Mouse (Mus musculus) urinary bladder, postnatal 10 days (tissue): ENCODE results near the gene Ntn3.

Experiments used
- DNase-seq: peaks from one replicate; pipeline ENCODE4 v3.0.0; 2022; ENCODE audit warnings: low spot score

Ntn3 gene

DNA sequence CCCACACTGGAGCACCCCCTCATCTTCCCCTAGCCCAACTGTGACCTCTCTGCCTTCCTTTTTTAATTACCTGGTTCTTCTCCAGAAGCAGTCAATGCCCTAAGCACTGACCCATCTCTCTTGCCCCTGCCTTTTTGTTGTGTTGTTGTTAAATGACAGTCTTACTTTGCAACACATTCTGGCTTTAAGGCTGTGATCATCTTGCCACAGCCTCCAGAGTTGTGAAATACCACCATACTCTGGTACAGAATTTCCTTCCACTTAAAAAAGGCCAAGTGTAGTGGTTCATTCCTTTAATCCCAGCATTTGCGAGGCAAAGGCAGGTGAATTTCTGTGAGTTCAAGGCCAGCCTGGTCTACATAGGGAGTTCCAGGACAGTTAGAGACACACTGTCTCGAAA, 18.4 kb downstream of the Ntn3 start:
- DNase-seq, result no peak

- no peak for DNase-seq
Measured at GRCm38 (mm10) chr17:24174259-24174658, 35.1 kb downstream of the Ntn3 start.

- DNase-seq, result no peak
Measured at GRCm38 (mm10) chr17:24173423-24173822, 35.9 kb downstream of the Ntn3 start.

DNA sequence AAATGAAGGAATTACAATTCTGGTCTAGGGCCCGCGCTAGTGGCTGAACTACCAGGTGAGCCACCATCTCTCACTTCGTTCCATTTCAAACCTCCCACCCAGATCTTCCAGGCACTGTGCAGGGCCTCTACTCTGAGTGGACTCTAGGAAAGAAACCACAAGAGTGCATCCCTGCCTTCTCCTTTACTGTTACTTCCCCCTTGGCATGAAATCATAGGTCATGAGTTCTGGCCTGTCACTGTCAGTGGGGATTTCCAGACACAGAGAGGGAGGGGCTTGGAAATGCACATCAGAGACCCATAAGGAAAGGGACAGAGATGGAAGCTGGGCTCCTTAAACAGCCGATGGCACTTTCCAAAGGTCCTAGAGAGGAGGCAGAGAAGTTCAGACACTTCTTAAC, 37.6 kb downstream of the Ntn3 start:
- no peak for DNase-seq

DNA sequence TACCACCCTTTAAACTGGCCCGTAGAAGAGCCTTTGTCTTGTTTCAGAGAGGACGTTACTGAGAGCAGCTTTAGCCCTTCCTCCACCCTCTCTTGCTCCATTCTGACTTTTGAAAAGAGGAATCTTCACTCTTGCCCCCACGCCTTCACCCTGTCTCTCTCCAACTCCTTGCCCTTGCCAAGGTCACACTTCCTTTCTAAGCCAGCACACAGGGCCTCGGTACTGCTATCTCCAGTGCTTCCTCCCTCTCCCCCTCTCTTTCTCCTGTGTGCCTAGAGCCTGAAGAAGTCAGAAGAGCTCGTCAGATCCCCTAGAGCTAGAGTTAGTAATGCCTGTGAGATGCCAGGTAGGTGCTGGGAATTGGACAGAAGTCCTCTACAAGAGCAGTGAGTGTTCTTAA, 38.6 kb downstream of the Ntn3 start:
- DNase-seq, result no peak

DNA sequence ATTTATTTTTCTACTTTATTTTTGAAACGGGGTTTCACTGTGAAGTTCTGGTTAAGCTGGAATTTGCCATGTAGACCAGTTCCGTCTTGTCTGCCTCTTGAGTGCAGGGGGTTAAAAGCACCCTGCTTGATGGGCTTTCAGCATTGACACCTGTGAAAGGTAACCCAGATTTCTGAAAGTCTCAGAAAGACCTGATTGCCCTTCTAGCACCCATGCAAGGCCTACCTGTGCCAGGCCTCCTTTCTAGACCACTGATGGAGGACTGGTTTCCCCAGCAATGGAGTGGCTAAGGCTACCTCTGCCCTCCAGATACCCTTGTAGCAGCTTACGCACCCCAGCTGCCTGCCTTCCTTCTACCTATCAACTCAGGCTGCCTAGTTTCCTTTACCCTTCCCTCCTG, 39.2 kb downstream of the Ntn3 start:
- no peak for DNase-seq

DNA sequence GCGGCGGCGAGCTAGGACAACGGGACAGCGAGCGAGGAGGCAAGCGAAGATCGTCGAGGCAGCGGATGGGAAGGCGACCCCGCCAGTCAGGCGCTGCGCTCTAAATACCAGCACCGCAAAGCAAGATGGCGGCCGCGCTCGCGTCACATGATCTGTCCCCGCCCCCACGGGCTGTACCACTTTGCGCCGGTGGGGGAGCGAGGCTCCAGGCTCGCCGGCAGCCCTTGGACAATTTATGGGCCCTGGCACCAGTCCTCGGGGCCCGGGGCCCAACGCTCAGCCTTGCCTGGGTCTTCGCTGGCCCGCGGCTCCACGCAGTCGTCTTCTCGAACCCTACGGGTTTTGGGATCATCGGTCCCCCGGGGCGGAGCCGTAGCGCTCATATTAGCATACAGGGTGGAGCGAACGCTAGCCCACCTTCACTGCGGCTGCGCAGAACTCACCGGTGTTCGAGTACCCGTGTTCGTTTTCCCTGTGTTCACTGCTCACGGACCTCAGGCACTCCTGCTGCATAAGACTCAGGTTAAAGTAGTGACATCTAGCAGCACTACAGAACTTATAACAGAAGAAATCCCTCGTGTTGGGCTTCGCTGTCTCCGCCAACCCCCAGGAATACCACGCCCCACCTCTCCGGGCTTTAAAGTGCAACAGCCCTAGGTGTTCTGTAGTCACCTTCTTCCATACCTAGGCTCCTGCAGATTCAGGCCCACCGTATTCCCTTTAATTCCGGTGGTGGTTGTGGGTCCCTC, 39.8 kb downstream of the Ntn3 start, which contains the start of gene Atp6v0c:
Gene Atp6v0c (minus strand): TSS at position 386 of the 749 bp plus-strand sequence.
- DNase-seq, result peak; percentile 81

GRCm38 (mm10) chr17:24168590-24169277, 40.6 kb downstream of the Ntn3 start:
- DNase-seq, result no peak

DNA sequence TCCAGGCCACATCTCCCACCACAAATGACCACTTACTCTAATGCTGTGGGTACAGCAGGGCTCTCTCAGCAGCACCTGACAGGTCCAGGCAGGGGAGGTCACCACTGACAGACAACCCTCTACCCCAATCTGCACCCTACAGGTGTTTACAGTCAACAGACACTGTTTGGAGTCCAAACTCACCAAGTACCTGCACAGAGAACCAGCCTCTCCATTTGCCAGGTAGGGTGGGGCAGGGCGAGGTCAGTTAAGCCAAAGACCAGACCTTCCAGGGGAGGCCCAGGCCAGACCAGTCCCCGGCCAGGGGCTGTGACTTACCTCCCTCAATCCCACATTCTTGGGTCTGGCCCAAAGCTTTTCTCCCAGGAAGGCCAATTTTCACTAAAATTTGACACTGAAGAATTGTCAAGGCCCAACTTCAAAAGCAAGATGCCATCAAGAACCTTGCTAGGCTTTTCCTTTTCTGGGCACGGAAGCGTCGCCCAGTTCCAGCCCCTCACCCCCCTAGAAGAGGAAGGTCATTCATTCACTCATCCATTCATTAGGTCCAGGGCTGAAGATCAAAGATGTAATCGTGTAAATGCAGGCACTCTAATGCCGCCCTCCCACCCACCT, 41.3 kb downstream of the Ntn3 start:
- no peak for DNase-seq

GRCm38 (mm10) chr17:24167120-24167519, 42.2 kb downstream of the Ntn3 start:
- no peak for DNase-seq

DNA sequence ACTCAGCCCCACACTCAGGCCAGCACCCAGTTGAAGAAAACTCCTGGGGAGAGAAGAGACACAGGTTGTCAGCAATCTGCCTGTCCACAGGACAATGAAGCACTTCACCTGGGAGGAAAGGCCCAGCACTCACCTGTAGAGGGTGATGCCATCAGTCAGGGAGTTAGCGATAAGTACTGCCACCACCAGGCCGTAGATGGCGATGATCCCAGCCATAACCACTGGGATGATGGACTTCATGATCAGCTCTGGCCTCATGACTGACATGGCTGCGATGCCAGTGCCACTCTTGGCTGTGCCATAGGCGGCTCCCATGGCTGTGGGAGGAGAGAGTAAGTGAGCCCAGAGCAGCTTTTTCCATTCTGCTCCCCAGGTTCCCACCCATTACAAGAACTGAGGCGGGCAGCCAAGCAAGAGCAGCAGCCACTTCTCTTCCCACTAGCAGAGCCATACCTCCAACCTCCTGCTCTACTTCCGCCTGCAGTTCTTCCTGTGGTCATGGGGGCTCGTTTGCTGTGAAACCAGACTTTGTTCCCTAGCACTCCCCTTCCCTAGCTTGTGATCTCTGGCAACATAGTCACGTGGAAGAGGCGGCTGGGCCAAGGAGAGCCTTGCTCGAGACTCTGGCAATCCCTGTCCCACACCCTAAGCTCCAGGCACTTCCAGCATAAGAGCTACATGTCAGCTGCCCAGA, 44.6 kb downstream of the Ntn3 start:
- DNase-seq, result no peak

DNA sequence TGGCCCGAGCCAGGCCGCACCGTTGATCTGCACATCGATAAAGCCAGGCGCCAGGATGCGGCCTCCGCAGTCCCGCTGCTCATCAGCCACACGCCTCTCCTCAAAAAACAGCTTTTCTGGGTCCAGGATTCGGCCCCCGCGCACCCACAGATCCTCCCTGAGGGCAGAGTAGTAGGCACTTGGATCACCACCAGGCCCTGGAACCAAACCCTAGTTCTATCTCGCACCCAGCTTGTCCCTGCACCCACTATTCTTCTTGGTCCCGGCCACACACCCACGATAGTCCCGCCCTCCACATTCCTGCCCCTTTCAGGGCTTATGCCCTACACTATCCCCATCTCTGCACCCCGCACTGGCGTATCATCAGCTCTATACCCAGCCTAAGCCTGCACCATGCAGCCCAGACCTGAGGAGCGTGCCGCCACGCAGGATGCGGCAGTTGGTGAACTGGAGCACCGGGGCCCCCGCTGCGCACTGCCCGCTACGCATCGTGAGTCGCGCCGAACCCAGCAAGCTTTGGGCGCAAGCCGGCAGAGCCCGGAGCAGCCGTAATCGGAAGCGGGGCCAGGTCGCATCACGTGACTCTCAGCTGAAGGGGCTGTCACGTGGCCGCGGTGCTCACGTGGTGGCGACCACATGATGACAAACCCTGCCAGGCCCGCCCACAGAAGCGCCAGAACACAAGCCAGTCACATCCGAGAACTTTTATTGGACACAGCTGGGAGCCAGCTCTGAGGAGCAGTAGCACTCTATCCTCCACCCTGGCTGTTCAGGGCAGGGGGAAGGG, 46.0 kb downstream of the Ntn3 start, which contains the start of gene Amdhd2:
Gene Amdhd2 (minus strand): TSS at position 591 of the 787 bp plus-strand sequence.
- DNase-seq, result peak; percentile 94

GRCm38 (mm10) chr17:24162584-24163175, 46.7 kb downstream of the Ntn3 start:
- DNase-seq, result no peak

DNA sequence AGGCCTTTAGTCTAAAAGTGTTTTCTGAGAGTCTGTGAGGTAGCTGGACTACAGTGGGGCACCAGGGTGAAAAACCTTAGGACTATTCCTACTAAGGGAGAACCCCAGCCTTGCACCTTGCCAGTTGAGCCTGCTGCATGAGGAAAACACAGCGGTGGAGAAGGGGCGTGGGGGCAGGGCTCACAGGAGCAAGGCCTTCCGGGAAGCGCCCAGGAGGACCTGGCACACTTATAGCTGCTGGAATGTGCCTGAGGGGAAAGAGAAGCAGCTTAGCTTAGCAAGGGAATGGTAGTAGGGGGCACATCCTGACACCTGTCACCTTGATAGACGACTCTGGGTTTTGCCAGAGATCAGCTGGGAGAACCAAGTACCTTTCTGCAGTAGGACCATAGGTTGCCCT, 47.9 kb downstream of the Ntn3 start:
- DNase-seq, result no peak

DNA sequence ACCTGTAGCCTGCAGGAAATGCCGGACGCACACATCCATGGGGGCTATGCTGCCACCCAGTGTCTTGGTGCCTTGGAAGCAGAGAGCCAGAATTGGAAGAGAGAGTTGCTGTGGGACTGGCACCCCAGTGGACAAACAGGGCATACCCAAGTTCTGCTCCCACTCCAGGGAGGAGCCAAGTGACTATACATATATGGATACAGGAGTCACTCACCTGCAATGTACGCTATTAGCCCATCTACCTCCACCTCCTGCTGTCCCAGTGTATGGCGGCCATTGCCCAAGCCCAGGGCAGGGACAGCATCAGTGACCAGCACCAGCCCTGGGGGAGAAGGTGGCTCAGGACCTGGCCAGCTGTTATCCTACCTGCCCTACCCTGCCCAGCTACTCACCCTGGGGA, 51.8 kb downstream of the Ntn3 start:
- DNase-seq, result no peak

- no peak for DNase-seq
Measured at GRCm38 (mm10) chr17:24157121-24157520, 52.2 kb downstream of the Ntn3 start.

DNA sequence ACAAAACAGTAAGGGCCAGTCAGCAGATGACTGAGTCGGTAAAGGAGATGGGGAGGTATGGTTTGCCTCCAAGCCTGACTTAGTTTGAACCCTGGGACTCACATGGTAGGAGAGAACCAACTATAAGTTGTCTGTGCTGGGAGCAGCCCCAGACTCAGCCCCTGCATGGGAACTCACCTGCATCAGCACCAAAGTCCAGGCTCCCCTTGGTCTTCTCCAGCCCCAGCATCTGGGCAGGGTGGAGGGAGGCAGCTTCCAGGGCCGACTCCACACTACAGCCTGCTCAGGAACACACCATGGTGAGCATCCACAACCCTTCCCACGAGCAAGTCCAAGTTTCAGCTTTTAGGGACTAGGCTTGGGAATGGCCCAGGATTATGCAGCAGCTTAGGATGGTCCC, 52.9 kb downstream of the Ntn3 start:
- DNase-seq, result no peak

- no peak for DNase-seq
Measured at GRCm38 (mm10) chr17:24155742-24156141, 53.6 kb downstream of the Ntn3 start.

DNA sequence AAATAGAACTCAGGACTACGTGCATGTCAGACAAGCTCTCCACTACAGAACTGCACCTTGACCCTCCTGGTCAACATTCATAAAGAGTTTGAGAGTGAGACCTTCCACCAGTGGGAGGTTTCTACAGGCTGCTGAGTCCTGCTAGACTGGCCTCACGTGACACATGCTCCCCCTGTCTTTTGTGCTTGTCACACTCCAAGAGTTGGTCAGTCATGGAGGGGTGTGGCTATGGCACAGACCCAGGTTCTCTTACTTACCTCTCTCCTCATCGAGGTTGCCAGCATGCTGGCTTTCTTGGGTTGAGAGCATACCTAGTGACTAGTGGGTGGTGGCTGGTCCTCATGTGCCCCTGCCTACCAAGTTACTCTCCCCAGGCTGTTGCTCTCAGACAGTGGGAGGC, 54.9 kb downstream of the Ntn3 start:
- no peak for DNase-seq
